Mouse (Mus musculus) liver, embryonic 13.5 days (tissue): ENCODE data around the gene C1qtnf3. TPM values are rescaled to one million over a fixed set of nuclear protein-coding genes. Genes with fewer than 3 reads are reported as not detected.
A peak's percentile ranks its signal among the peaks of the same experiment; 100 is the strongest.
"Not testable (repeated sequence)": the region's sequence is repeated elsewhere in the genome, so short reads cannot be mapped to it uniquely, and the experiment has no call there.

Experiments used
- ATAC-seq: fragments of 200-750 bp; cut with Nextera tagmentation; 2 replicates; pipeline ENCODE4 v1.8.0; 2017; ENCODE audit warnings: low read depth, mild to moderate bottlenecking, moderate number of reproducible peaks, moderate library complexity
- DNase-seq: peaks from one replicate; pipeline ENCODE4 v3.0.0; 2022
- H3K27ac ChIP-seq: fragments of 300-500 bp; sonication (generic); 2 replicates; pipeline ENCODE4 v1.5.1; 2015; ENCODE audit warnings: moderate library complexity, mild to moderate bottlenecking, inconsistent platforms
- H3K27me3 ChIP-seq: fragments of 300-500 bp; sonication (generic); 2 replicates; pipeline ENCODE4 v1.6.1; 2015; ENCODE audit warnings: mild to moderate bottlenecking, inconsistent platforms
- H3K36me3 ChIP-seq: fragments of 300-500 bp; sonication (generic); 2 replicates; pipeline ENCODE4 v1.6.1; 2015; ENCODE audit warnings: mild to moderate bottlenecking, inconsistent platforms
- H3K4me1 ChIP-seq: fragments of 300-500 bp; sonication (generic); replicated peaks from 2 replicates; pipeline ENCODE4 v1.6.1; 2015; ENCODE audit warnings: inconsistent platforms
- H3K4me2 ChIP-seq: fragments of 300-500 bp; sonication (generic); 2 replicates; pipeline ENCODE4 v1.6.1; 2015; ENCODE audit warnings: inconsistent platforms, mild to moderate bottlenecking, moderate library complexity
- H3K4me3 ChIP-seq: fragments of 300-500 bp; sonication (generic); replicated peaks from 2 replicates; pipeline ENCODE4 v1.5.1; 2015; ENCODE audit warnings: mild to moderate bottlenecking, inconsistent platforms
- H3K9ac ChIP-seq: fragments of 300-500 bp; sonication (generic); 2 replicates; pipeline ENCODE4 v1.6.1; 2015; ENCODE audit warnings: mild to moderate bottlenecking, inconsistent platforms
- H3K9me3 ChIP-seq: fragments of 300-500 bp; sonication (generic); replicated peaks from 2 replicates; pipeline ENCODE4 v1.6.1; 2016; ENCODE audit warnings: inconsistent platforms
- WGBS: fragments of 180-500 bp; shearing (Covaris S2); methylation state at CpG from one replicate; pipeline ENCODE4 v1.1.7; 2015; ENCODE audit not compliant: insufficient replicate concordance; 5-methylcytosine and 5-hydroxymethylcytosine counted together
- polyA plus RNA-seq: library from polyadenylated mRNA; unstranded; fragments of >200 nt; fragmentation: Nextera tagmentation; extraction: Ambion mirVana; gene quantifications from 2 replicates; pipeline ENCODE4 v1.2.1, GENCODE M21; 2015

Gene C1qtnf3
- polyA plus RNA-seq, 1 experiment from 2014 or later = 0.46 TPM

DNA sequence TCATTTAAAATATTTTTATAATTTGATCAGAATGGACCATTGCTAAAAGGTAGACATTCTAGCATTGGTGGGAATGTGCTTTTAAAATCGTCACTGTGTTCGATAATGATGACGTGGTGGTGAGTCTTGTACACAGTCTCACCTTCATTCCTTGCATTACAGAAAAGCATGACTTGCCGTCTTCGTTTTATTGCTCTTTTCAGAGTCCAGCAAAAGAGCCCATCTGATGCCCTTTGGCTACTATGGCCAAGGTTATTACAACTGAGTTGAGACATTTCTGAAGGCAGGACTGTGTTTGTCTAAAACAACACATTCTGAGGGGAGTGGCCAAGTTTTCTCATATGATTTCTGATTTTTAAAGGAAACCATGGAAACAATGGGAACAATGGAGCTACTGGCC is 8.1 kb downstream of the C1qtnf3 start:
- H3K27me3 ChIP-seq = no peaks in the 10 kb centered on the region
- DNase-seq (no peak), ATAC-seq (no peak)
- WGBS = 79% methylated on average over 5 of the region's 5 CpGs
- H3K9me3 ChIP-seq = no peaks in the 10 kb centered on the region
- no peak overlapping the region for H3K27ac ChIP-seq
- H3K36me3 ChIP-seq = no peaks in the 10 kb centered on the region
- H3K4me3 ChIP-seq = no peak overlapping the region
- no peak overlapping the region for H3K9ac ChIP-seq
- H3K4me1 ChIP-seq = no peaks in the 10 kb centered on the region
- no peak overlapping the region for H3K4me2 ChIP-seq

DNA sequence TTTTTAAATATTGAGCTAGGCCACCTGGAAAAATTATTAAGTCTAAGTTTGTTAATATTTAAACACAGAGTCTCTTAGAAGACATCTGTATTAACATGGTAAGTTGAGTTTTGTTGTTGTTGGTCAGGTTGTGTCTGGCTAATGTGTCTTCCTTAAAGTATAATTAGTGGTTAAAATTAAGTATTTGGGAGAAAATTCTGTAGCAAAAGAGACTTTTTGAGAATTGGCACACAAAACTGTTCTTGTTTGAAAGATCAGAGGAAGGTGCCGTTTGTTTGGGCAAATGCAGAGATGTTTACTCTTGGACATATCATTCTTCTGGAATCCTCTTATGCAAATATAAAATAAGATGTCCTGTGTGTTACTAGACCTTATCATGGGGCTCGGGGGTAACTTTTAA is 10.5 kb downstream of the C1qtnf3 start:
- Histone ChIP-seq H3K27ac (no peak overlapping the region), H3K4me3 (no peak overlapping the region), H3K36me3 (no peaks in the 10 kb centered on the region), H3K4me1 (no peaks in the 10 kb centered on the region), H3K27me3 (no peaks in the 10 kb centered on the region), H3K9ac (no peak overlapping the region), H3K4me2 (no peak overlapping the region), H3K9me3 (no peaks in the 10 kb centered on the region)
- DNase-seq = no peak
- WGBS = 59% methylated on average over 2 of the region's 2 CpGs
- ATAC-seq = no peak

DNA sequence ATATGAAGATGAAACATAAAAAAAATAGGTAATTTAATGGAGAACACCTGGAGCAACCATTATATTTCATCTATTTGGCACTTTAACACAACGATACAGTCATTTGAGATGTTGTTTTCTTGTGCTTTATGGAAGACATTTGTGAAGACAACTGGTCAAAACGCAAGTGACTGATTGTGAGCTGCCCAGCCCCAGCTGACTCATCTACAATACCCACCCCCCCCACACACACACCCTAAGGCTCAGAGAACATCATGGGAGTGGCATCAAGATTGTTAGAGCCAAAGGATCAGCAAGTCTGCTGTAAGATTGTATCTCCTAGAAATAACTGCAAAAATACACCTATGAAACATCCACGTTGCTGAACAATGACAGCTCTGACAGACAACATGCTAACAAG is 17.3 kb downstream of the C1qtnf3 start:
- no peaks in the 10 kb centered on the region for H3K4me1 ChIP-seq
- no peak overlapping the region for H3K4me2 ChIP-seq
- H3K4me3 ChIP-seq = no peak overlapping the region
- no peak overlapping the region for H3K27ac ChIP-seq
- no peaks in the 10 kb centered on the region for H3K27me3 ChIP-seq
- no peak overlapping the region for H3K9ac ChIP-seq
- 50% methylated on average over 3 of the region's 3 CpGs for WGBS
- DNase-seq (no peak), ATAC-seq (no peak)
- no peaks in the 10 kb centered on the region for H3K36me3 ChIP-seq
- H3K9me3 ChIP-seq = no peaks in the 10 kb centered on the region

DNA sequence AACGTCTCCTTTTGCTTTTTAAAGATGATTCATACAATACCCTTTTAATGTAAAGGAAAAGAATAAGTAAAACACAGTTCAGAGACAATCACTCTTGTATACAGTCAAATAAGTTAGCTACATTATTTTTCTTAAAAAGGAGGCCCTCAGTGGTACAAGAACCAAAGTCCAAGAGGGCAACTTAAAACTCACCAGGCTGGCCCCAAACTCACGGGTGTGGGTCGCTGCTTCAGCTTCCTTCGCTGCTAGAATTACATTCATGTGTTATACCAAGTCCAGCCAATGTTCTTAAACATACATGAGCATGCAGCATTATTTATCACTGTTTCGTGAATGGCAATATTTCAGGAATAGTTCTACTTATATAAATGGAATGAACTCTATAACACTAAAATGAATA is 18.6 kb downstream of the C1qtnf3 start:
- Histone ChIP-seq H3K27ac (no peak overlapping the region), H3K36me3 (no peaks in the 10 kb centered on the region), H3K9ac (no peak overlapping the region), H3K4me2 (no peak overlapping the region), H3K9me3 (no peaks in the 10 kb centered on the region), H3K4me3 (no peak overlapping the region), H3K4me1 (no peaks in the 10 kb centered on the region), H3K27me3 (no peaks in the 10 kb centered on the region)
- 67% methylated on average over 5 of the region's 5 CpGs for WGBS
- DNase-seq (no peak), ATAC-seq (no peak)

DNA sequence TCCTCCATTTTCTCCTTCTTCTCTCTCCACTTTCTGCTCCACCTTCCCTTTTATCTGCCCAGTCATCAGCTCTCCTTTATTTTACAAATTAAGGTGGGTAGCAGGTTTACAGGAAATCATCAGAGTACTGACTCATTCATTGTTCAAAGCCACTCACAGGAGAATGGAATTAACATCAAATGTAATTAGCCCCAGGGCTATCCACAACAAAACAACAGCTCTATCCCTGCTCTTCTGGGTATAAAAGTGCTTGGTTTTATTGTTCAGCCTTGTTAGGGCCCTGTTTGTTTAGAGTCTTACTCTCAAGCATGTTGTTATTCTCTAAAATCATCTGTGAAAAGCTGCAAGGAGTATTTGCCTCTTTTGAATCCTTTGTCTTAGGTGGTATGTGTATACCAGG is 25.0 kb downstream of the C1qtnf3 start:
- ATAC-seq (no peak), DNase-seq (no peak)
- no peak overlapping the region for H3K4me2 ChIP-seq
- no peaks in the 10 kb centered on the region for H3K9me3 ChIP-seq
- H3K36me3 ChIP-seq = no peaks in the 10 kb centered on the region
- H3K4me3 ChIP-seq = no peak overlapping the region
- H3K4me1 ChIP-seq = peaks cover 8% of the 10 kb centered on the region; the same call in 1 of the 2 replicates
- no peaks in the 10 kb centered on the region for H3K27me3 ChIP-seq
- no peak overlapping the region for H3K27ac ChIP-seq
- H3K9ac ChIP-seq = no peak overlapping the region

DNA sequence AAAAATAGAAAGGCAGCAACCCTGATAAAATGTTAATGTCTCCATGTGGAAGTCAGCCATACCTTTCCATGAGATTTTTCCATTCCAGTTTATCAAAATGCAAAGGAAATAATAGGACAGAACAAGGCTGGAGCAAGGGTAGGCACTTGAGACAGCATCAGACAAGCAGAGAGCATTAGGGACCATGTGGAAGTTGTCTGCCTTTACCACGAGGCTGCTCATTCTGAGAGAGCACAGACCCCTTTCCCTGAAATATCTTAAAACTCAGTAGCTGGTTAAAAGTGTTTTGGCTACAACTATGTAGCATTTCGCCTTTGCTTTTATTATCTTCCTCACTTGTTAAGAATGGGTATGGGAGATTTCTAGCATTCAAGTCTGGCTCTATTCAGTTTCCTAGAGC is 28.6 kb downstream of the C1qtnf3 start:
- WGBS = 54% methylated on average over 2 of the region's 2 CpGs
- Histone ChIP-seq H3K9me3 (no peaks in the 10 kb centered on the region), H3K27ac (no peak overlapping the region), H3K9ac (no peak overlapping the region), H3K4me1 (peaks cover 14% of the 10 kb centered on the region; the same call in 1 of the 2 replicates), H3K4me2 (peak overlapping the region; percentile 73), H3K36me3 (peaks cover 5% of the 10 kb centered on the region; the same call in 1 of the 2 replicates), H3K27me3 (no peaks in the 10 kb centered on the region), H3K4me3 (peak overlapping the region; percentile 70)
- DNase-seq (no peak), ATAC-seq (no peak)

DNA sequence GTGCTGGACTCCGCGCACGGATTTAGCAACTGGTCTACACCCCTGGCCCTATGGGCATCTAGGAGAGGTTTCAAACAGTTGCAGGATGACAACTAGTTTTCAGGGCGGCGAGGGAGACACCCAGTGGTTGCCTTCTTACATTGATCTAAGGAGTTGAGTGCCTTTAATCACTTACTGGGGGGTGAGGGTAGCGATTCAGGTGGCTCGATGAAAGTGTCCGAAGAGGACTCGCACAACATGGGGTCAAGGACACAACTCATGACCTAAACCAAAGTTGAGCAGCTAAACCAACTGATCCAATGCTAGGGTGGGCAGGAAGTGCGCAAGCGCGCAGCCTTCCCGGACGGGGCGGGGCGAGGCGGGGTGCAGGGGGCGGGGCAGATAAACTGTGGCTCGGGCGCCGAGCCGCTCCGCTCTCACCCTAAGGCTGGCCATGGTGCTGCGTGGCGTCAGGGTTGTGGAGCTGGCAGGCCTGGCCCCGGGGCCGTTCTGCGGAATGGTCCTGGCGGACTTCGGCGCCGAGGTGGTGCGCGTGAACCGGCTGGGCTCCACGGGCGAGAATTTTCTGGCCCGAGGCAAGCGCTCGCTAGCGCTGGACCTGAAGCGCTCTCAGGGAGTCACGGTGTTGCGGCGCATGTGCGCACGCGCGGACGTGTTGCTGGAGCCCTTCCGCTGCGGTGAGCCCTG is 29.4 kb downstream of the C1qtnf3 start, which contains the start of gene Amacr:
TSS of gene Amacr (plus strand) at position 380 of the 687 bp plus-strand sequence.
- H3K9ac ChIP-seq = peak within 1 kb of the TSS; percentile 74
- peak within 1 kb of the TSS; percentile 73 for H3K4me2 ChIP-seq
- peaks cover 19% of the 10 kb centered on the region; the same call in 1 of the 2 replicates for H3K4me1 ChIP-seq
- no peaks in the 10 kb centered on the region for H3K27me3 ChIP-seq
- peak within 1 kb of the TSS; percentile 69 for H3K27ac ChIP-seq
- DNase-seq (peak; percentile 77), ATAC-seq (peak; percentile 97)
- WGBS = under 1% methylated on average over 50 of the region's 52 CpGs
- H3K9me3 ChIP-seq = no peaks in the 10 kb centered on the region
- H3K4me3 ChIP-seq = peak within 1 kb of the TSS; percentile 70
- H3K36me3 ChIP-seq = peaks cover 5% of the 10 kb centered on the region; the same call in 1 of the 2 replicates

DNA sequence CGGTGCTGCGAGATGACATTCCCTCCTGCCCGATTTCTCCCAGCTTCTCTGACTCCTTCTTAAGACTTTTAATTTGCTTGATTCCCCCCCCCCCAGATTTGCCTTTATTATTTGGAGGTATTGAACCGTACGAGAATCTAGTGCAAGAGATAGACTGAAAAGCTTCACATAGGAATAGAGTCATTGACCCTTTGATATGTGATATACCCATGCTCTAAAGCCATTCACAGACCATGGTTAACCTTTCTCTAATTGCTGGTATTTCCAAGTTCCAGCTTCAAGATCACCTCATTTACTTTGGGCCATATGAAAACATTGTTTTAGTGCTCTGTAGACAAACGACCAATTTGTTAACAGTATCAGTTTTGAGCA is 29.9 kb downstream of the C1qtnf3 start:
- H3K27ac ChIP-seq = peak overlapping the region; percentile 69; the same call in 1 of the 2 replicates
- DNase-seq = no peak

DNA sequence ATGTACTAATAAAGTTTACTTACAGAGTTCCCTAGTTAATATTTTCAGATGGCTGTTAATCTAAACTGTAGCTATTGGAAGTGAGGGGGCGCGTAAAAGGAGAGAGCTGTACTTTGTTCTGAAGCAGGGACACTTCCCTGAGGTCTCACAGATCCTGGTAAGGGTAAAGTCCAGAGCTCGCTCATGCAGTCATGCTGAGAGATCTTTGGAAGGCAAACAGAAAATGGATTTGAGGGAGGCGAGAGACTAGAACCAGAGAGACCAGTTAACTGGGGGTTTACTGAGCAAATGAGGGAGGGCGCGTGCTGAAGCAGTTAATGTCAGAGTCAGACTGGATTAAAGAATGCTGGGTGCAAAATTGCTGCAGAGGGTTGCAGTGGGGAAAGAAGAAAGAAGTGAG is 33.6 kb downstream of the C1qtnf3 start:
- H3K4me1 ChIP-seq = peaks cover 22% of the 10 kb centered on the region
- H3K9ac ChIP-seq = no peak overlapping the region
- peak overlapping the region; percentile 10; the same call in 1 of the 2 replicates for H3K4me2 ChIP-seq
- H3K27ac ChIP-seq = peak overlapping the region; percentile 55
- H3K4me3 ChIP-seq = no peak overlapping the region
- DNase-seq (no peak), ATAC-seq (no peak)
- peaks cover 10% of the 10 kb centered on the region; the same call in 1 of the 2 replicates for H3K36me3 ChIP-seq
- H3K9me3 ChIP-seq = no peaks in the 10 kb centered on the region
- no peaks in the 10 kb centered on the region for H3K27me3 ChIP-seq
- 66% methylated on average over 6 of the region's 6 CpGs for WGBS

More for the DNA sequence above, 29.9 kb downstream of the C1qtnf3 start:
- Histone ChIP-seq H3K4me3 (peak overlapping the region; percentile 70), H3K27me3 (no peaks in the 10 kb centered on the region), H3K9me3 (no peaks in the 10 kb centered on the region), H3K9ac (peak overlapping the region; percentile 74), H3K4me2 (peak overlapping the region; percentile 73), H3K4me1 (peaks cover 19% of the 10 kb centered on the region; the same call in 1 of the 2 replicates), H3K36me3 (peaks cover 7% of the 10 kb centered on the region; the same call in 1 of the 2 replicates)
- ATAC-seq = 0 out of 2 replicates have a peak, but pooled peaks have one; percentile 13
- WGBS = 4% methylated on average over 6 of the region's 6 CpGs

DNA sequence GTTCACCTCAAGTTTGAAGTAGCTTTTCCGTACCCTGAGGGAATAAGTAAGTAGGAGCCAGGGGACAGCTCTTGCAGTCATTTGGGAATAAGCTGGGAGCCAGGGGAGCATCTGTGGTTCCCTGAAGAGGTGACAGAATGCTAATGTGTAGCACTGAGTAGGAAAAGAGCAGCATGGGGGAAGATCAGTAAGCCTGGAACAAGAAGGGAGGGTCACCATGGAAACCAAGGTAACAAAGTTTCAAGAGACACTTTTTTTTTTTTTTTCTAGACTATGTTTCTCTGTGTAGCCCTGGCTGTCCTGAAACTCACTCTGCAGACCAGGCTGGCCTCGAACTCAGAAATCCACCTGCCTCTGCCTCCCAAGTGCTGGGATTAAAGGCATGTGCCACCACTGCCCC is 34.3 kb downstream of the C1qtnf3 start:
- peaks cover 16% of the 10 kb centered on the region for H3K4me1 ChIP-seq
- H3K27ac ChIP-seq = peak overlapping the region; percentile 55; the same call in 1 of the 2 replicates
- not testable (repeated sequence) for H3K4me3 ChIP-seq, H3K27me3 ChIP-seq, ATAC-seq, DNase-seq, H3K9ac ChIP-seq, H3K9me3 ChIP-seq, H3K36me3 ChIP-seq, H3K4me2 ChIP-seq
- WGBS = 61% methylated on average over 2 of the region's 2 CpGs

DNA sequence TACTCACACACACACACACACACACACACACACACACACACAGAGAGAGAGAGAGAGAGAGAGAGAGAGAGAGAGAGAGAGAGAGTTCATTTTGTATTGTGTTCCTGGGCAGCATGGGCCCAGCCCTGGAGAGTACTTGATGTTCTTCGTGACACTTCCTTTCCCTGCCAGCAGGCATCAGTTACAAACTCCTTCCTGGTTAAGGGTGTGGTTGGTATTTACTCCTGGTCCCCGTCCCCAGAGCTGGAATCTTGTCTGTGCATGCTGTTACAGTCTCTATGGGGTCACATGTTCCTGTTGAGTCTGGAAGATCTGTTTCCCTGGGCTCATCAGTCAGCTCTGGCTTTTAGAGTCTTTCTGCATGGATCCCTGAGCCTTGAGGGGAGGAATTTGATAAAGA is 38.3 kb downstream of the C1qtnf3 start:
- no peak overlapping the region for H3K27ac ChIP-seq
- H3K27me3 ChIP-seq = no peaks in the 10 kb centered on the region
- DNase-seq (no peak), ATAC-seq (no peak)
- WGBS = 47% methylated on average over 2 of the region's 2 CpGs
- no peak overlapping the region for H3K9ac ChIP-seq
- H3K4me3 ChIP-seq = no peak overlapping the region
- no peaks in the 10 kb centered on the region for H3K9me3 ChIP-seq
- H3K36me3 ChIP-seq = peaks cover 5% of the 10 kb centered on the region; the same call in 1 of the 2 replicates
- peaks cover 9% of the 10 kb centered on the region for H3K4me1 ChIP-seq
- H3K4me2 ChIP-seq = no peak overlapping the region

DNA sequence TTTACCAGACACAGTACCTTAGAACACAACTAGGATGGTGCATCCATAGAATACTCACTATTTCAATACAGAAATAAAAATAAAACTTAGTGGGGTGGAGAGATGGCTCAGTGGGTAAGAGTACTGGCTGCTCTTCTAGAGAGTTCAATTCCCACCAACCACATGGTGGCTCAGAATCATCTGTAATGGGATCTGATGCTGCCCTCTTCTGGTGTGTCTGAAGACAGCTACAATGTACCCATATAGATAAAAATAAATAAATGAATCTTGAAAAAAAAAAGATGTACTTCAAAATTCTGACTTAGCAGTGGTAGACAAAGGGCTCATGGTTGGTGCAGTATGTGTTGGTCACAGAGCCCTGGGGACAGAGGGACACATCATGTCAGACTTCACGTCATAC is 39.4 kb downstream of the C1qtnf3 start:
- 79% methylated on average over 1 of the region's 1 CpGs for WGBS
- ATAC-seq (no peak), DNase-seq (no peak)
- H3K4me2 ChIP-seq = no peak overlapping the region
- no peaks in the 10 kb centered on the region for H3K9me3 ChIP-seq
- H3K4me3 ChIP-seq = no peak overlapping the region
- no peak overlapping the region for H3K27ac ChIP-seq
- peaks cover 4% of the 10 kb centered on the region for H3K4me1 ChIP-seq
- no peak overlapping the region for H3K9ac ChIP-seq
- no peaks in the 10 kb centered on the region for H3K27me3 ChIP-seq
- H3K36me3 ChIP-seq = peaks cover 5% of the 10 kb centered on the region; the same call in 1 of the 2 replicates
